Mouse (Mus musculus) lung, adult 2 months (tissue): ENCODE results near the gene Wdr89.

ENCODE experiments used
- CTCF ChIP-seq: fragments of 200-500 bp; IDR thresholded peaks from 2 replicates; pipeline ENCODE4 v1.5.1; 2011; ENCODE audit warnings: mild to moderate bottlenecking, low read length, control low read depth; ENCODE audit not compliant: insufficient read depth
- POLR2A ChIP-seq: fragments of 200-500 bp; IDR thresholded peaks from 2 replicates; pipeline ENCODE4 v1.6.1; 2011; ENCODE audit warnings: low read depth, mild to moderate bottlenecking, control low read depth, low read length, borderline replicate concordance; ENCODE audit errors: extremely low read depth

DNA sequence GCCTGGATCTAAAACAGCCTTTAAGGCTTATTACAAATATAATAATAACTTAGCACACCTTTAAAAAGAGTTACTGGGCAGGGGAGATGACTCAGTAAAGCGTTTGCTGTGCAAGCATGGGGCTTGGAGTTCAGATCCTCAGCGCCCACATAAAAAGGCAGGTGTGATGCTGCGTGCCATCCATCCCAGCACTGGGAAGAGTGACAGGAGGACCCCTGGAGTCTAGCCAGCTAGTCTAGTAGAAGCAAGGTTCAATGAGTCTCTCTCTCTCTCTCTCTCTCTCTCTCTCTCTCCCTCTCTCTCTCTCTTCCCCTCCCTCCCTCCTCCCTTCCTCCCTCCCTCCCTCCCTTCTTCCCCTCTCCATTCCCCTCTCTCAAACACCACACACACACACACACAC is 53.8 kb downstream of the Wdr89 start:
- TF ChIP-seq POLR2A (no peak), CTCF (no peak)
